Mouse (Mus musculus): ENCODE measurements at regions not wholly inside any gene's neighbourhood (a gene's known extent, or its start where the extent isn't known, plus 50 kb on each side); places are given as distances from the start of the nearest gene placed in this dataset.

- TF ChIP-seq POLR2A (IDR thresholded peaks at IDR 0.05; ENCODE audit: low read depth, low read length): 0 out of 2 replicates have a peak, but pooled peaks have one; percentile 10
- TF ChIP-seq CTCF (IDR thresholded peaks at IDR 0.05; ENCODE audit: borderline replicate concordance, insufficient read depth, low read length): no peak
- H3K27ac ChIP-seq (ENCODE audit: insufficient read depth, low read length): peak overlapping the region; percentile 94
- H3K4me1 ChIP-seq (ENCODE audit: control insufficient read depth, insufficient read depth, low read length): peaks cover 10% of the 10 kb centered on the region
- H3K4me3 ChIP-seq (ENCODE audit: insufficient read depth, low read length): no peak overlapping the region
Observed at GRCm38 (mm10) chr8:126826328-126827285, 119.0 kb downstream of the Tomm20 start.

- peak overlapping the region; percentile 94 for H3K27ac ChIP-seq (ENCODE audit: insufficient read depth, low read length)
- H3K4me3 ChIP-seq (ENCODE audit: insufficient read depth, low read length): no peak overlapping the region
- TF ChIP-seq POLR2A (IDR thresholded peaks at IDR 0.05; ENCODE audit: low read depth, low read length) (no peak), CTCF (IDR thresholded peaks at IDR 0.05; ENCODE audit: borderline replicate concordance, insufficient read depth, low read length) (no peak)
- H3K4me1 ChIP-seq (ENCODE audit: control insufficient read depth, insufficient read depth, low read length): peaks cover 10% of the 10 kb centered on the region
Observed at GRCm38 (mm10) chr8:126825877-126826276, 119.8 kb downstream of the Tomm20 start.

- Histone ChIP-seq H3K27ac (ENCODE audit: insufficient read depth, low read length) (no peak overlapping the region), H3K4me1 (ENCODE audit: control insufficient read depth, insufficient read depth, low read length) (peaks cover 10% of the 10 kb centered on the region), H3K4me3 (ENCODE audit: insufficient read depth, low read length) (no peak overlapping the region)
- TF ChIP-seq POLR2A (IDR thresholded peaks at IDR 0.05; ENCODE audit: low read depth, low read length) (no peak), CTCF (IDR thresholded peaks at IDR 0.05; ENCODE audit: borderline replicate concordance, insufficient read depth, low read length) (no peak)
Observed at GRCm38 (mm10) chr8:126824575-126825208, 121.0 kb downstream of the Tomm20 start.

- TF ChIP-seq CTCF (IDR thresholded peaks at IDR 0.05; ENCODE audit: borderline replicate concordance, insufficient read depth, low read length) (no peak), POLR2A (IDR thresholded peaks at IDR 0.05; ENCODE audit: low read depth, low read length) (no peak)
- Histone ChIP-seq H3K4me1 (ENCODE audit: control insufficient read depth, insufficient read depth, low read length) (peaks cover 3% of the 10 kb centered on the region; the same call in 1 of the 2 replicates), H3K4me3 (ENCODE audit: insufficient read depth, low read length) (no peak overlapping the region), H3K27ac (ENCODE audit: insufficient read depth, low read length) (no peak overlapping the region)
Observed at GRCm38 (mm10) chr8:126822269-126822668, 123.4 kb downstream of the Tomm20 start.

GRCm38 (mm10) chr8:126821279-126821678, 124.4 kb downstream of the Tomm20 start:
- no peak overlapping the region for H3K4me3 ChIP-seq (ENCODE audit: insufficient read depth, low read length)
- no peak overlapping the region for H3K27ac ChIP-seq (ENCODE audit: insufficient read depth, low read length)
- no peaks in the 10 kb centered on the region for H3K4me1 ChIP-seq (ENCODE audit: control insufficient read depth, insufficient read depth, low read length)
- TF ChIP-seq CTCF (IDR thresholded peaks at IDR 0.05; ENCODE audit: borderline replicate concordance, insufficient read depth, low read length) (no peak), POLR2A (IDR thresholded peaks at IDR 0.05; ENCODE audit: low read depth, low read length) (no peak)

- Histone ChIP-seq H3K27ac (ENCODE audit: insufficient read depth, low read length) (no peak overlapping the region), H3K4me1 (ENCODE audit: control insufficient read depth, insufficient read depth, low read length) (no peaks in the 10 kb centered on the region), H3K4me3 (ENCODE audit: insufficient read depth, low read length) (no peak overlapping the region)
- TF ChIP-seq POLR2A (IDR thresholded peaks at IDR 0.05; ENCODE audit: low read depth, low read length) (no peak), CTCF (IDR thresholded peaks at IDR 0.05; ENCODE audit: borderline replicate concordance, insufficient read depth, low read length) (no peak)
Observed at GRCm38 (mm10) chr8:126820502-126820901, 125.1 kb downstream of the Tomm20 start.

- Histone ChIP-seq H3K4me3 (ENCODE audit: insufficient read depth, low read length) (no peak overlapping the region), H3K4me1 (ENCODE audit: control insufficient read depth, insufficient read depth, low read length) (no peaks in the 10 kb centered on the region), H3K27ac (ENCODE audit: insufficient read depth, low read length) (no peak overlapping the region)
- TF ChIP-seq POLR2A (IDR thresholded peaks at IDR 0.05; ENCODE audit: low read depth, low read length): no peak
- no peak for TF ChIP-seq CTCF (IDR thresholded peaks at IDR 0.05; ENCODE audit: borderline replicate concordance, insufficient read depth, low read length)
Observed at GRCm38 (mm10) chr8:126819261-126819660, 126.4 kb downstream of the Tomm20 start.

- no peak overlapping the region for H3K27ac ChIP-seq (ENCODE audit: insufficient read depth, low read length)
- no peaks in the 10 kb centered on the region for H3K4me1 ChIP-seq (ENCODE audit: control insufficient read depth, insufficient read depth, low read length)
- TF ChIP-seq POLR2A (IDR thresholded peaks at IDR 0.05; ENCODE audit: low read depth, low read length) (no peak), CTCF (IDR thresholded peaks at IDR 0.05; ENCODE audit: borderline replicate concordance, insufficient read depth, low read length) (no peak)
Observed at GRCm38 (mm10) chr8:126816155-126816554, 129.5 kb downstream of the Tomm20 start.

GRCm38 (mm10) chr8:126814427-126814826, 131.2 kb downstream of the Tomm20 start:
- TF ChIP-seq POLR2A (IDR thresholded peaks at IDR 0.05; ENCODE audit: low read depth, low read length) (no peak), CTCF (IDR thresholded peaks at IDR 0.05; ENCODE audit: borderline replicate concordance, insufficient read depth, low read length) (no peak)
- H3K4me3 ChIP-seq (ENCODE audit: insufficient read depth, low read length): no peak overlapping the region
- no peak overlapping the region for H3K27ac ChIP-seq (ENCODE audit: insufficient read depth, low read length)
- no peaks in the 10 kb centered on the region for H3K4me1 ChIP-seq (ENCODE audit: control insufficient read depth, insufficient read depth, low read length)

More at GRCm38 (mm10) chr8:126816155-126816554, 129.5 kb downstream of the Tomm20 start:
- no peak overlapping the region for H3K4me3 ChIP-seq (ENCODE audit: insufficient read depth, low read length)

GRCm38 (mm10) chr8:126813621-126814020, 132.0 kb downstream of the Tomm20 start:
- H3K4me1 ChIP-seq (ENCODE audit: control insufficient read depth, insufficient read depth, low read length): no peaks in the 10 kb centered on the region
- no peak for TF ChIP-seq POLR2A (IDR thresholded peaks at IDR 0.05; ENCODE audit: low read depth, low read length)
- peak; percentile 17; the same call in 1 of the 2 replicates for TF ChIP-seq CTCF (IDR thresholded peaks at IDR 0.05; ENCODE audit: borderline replicate concordance, insufficient read depth, low read length)

More at GRCm38 (mm10) chr8:126813621-126814020, 132.0 kb downstream of the Tomm20 start:
- H3K4me3 ChIP-seq (ENCODE audit: insufficient read depth, low read length): no peak overlapping the region
- H3K27ac ChIP-seq (ENCODE audit: insufficient read depth, low read length): no peak overlapping the region

Data from embryonic fibroblast, embryonic 13.5 days (primary cell).